Mouse (Mus musculus): ENCODE data around the gene Adam15.

The Adam15 gene

DNA sequence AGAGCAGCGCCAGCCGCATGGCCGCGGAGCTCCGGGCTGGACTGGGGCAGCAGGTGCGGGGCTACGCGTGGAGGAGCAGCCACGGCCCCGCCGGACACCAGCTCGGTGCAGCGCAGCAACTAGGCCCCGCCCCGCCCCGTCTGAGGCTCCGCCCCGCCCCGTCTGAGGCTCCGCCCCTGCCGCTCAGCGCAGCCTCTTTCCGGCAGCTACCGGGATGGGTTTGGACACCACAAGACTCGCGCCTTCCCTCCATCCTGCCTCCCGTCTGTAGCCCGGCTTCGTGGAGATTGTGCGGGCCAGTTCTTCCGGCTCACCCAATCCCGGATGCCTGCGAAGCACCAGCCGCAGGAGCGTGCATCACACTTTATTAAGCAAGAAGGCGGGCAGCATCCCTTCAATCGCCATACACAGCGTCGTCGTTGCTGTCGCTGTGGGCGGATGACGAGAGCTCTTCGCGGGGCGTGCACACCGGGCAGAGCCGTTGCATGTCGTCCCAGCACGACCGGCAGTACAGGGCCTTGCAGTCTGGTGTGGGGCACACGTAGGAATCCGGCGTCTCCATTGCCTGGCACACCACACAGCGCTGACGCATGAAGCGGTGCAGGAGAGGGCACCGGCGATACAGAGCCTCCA lies at the start of gene Adam15:
Gene Adam15 (minus strand): TSS at position 128 of the 633 bp plus-strand sequence.
- DNase-seq: peak; percentile 94

DNA sequence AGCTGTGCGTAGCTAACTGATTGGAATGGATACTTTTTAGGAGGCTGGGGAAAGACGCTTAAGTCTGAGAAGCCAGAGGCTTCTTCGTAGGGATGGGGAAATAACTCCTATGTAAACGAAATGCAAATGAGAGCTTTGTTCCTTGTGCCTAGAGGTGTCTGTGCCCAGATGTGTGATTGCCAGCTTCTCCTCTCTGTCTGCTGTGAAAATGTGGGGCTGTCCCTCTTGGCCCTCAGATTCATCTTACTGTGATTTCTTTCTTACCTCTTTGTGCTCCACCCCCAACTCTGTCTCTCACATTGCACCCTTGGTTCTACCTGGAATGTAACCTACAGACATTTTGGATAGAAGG lies 46.8 kb upstream of the Adam15 start:
- DNase-seq: no peak

DNA sequence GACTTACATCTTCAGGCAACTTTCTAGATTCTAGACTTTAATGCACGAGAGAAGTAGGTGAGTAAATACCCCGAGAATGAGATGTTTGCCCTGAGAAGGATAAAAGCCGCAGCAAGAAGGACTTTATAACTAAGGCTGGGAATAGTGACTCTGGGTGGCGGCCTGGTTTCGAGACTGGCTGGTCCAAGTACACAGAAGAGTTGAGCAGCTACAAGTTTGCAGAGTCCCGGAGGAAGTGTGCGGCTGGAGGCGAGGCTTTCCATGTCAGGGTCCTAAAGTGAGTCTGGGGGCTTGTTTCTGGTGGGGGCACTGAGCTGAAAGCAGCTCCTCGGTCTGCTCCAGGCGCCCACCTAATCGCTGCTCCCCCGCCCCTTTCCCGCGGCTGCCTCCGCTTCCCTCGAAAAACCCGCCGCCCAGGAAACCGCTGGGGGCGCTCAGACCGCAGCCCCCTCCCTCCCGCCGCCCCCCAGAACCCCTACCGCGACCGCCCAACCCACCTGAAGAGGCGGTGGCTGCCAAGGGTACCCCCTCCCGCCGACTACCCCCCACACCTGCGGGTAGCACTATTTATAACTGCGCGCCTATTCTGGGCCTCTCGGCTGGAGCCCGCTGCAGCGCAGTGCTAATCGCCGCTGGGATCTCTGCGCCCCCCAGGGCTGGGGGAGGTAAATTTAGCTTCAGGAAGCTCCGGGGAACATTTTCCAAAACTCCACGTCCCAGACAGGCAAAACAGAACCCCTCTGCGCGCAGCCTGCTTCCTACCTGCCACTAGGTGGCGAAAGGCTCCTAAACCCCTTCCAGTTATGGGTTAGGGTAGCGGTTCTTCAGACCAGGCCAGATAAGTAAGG lies 46.2 kb upstream of the Adam15 start:
- DNase-seq: peak; percentile 80

DNA sequence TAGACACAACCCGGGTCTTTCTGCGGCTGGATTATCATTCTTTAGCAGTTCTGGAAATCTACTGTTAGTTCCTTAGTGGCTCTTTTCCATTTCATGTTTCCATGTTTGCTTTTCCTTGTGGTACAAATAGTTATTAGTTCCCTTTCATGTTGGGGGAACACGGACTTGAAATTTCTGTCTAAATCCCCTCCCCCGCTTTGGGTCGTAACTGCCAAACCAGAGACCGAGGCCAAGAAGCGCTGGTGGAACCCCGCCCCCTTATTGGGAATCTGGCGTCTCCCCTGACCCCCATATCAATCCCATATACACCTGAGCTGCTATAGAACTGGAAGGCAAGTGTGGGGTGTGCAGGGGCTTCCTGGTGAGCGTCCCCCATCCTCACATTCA lies 45.6 kb upstream of the Adam15 start:
- peak; percentile 76 for DNase-seq

DNA sequence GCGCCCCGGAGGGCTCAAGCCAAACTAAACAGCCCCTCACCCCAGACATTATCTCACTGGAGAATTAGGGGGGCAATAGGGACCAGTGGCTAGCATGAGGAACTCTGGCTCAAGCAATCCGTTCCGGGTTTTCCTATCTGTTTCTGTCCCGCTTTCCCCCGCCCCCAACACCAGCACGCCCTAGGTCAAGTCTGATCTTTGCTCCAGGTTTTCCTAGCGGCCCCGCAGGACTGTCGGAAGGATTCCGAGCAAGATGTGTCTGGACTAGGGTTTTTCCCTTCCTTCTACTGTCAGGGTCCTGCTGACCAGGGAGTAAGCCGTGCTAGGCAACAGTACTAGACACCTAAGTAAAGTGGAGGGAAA lies 45.1 kb upstream of the Adam15 start:
- peak; percentile 92 for DNase-seq

DNA sequence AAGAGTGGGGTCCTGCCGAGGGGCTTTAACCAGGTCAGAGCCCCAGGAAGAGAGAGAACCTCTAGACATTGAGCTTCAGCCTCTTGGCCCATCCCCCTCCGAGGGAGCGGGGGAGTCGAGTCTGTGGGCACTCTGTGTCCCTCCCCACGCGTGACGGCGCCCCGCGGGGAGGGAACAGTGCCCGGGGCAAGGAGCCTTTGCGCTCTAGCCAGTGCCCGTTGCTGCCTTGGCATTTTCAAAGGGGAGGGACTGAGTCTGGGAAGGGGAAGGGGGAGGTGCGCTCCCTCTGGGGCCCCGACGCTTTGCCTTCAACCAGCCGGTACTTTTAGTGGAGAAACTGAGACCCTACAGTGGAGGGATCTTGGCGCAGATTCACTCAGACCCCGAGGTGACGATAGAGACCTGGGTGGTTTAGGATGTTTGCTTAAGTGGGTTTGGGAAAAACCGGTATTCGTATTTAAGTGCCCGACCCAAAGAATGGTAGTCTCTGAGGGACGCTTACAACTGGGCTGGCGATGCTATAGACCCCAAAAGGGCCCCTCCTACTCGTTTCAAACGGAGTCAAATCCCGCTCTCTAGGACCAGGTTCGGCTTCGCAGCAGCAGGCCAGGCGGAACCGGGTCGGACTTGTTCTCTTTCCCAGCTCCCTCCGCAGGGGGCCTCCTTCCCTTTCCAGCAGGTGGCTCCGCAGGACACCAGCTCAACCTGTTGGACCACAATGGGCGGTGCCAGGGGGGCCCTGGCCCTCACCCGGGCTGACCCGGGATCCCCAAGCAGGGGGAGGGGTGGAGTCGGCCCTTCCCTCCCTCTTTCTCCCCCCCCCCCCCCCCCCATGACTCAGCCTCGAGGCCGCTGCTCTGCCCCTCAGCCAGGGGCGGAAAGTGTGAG lies 44.5 kb upstream of the Adam15 start, which contains the start of gene Zbtb7b:
Gene Zbtb7b (minus strand): TSS at position 771 of the 888 bp plus-strand sequence.
- DNase-seq: peak; percentile 94

DNA sequence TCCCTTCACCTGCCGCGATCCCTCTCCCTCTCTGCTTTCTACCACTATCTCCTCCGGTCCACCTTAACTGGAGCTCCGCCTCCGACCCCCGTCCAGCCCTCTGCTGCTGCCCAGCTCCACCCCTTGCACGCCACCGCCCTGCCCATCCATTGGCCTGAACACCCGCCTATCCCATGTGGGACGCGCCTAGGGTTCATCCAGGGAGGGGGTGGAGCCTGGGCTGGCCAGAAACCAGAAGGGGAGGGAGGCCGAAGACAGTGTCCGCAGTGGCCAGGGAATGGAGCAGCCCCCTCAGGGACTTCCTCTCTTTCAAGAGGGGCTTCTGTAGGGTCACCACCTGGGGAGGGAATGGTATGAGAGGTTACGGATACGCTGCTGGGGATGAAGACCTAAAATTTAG lies 43.8 kb upstream of the Adam15 start:
- DNase-seq: peak; percentile 100

DNA sequence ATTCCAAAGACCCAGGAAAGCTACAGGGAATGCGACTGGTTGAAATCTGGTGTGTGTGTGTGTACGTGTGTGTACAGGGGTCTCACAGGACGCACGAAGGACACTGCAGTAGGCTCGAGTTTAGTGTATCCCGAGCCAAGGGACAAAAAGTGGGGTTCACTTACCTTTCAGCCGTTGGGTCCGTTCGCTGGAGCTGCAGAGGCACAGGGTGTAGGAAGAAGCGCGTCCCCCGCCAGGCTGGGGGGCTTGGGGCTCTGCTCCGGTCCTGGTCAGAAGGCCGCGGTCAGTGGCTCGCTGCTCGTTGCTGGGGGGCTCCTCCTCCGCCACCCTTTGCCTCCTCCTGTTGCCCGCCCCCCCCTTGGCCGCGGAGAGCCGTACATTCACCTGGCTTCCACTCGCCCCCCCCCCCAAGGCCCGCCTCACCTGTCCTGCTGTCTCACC lies 43.1 kb upstream of the Adam15 start:
- peak; percentile 79 for DNase-seq

DNA sequence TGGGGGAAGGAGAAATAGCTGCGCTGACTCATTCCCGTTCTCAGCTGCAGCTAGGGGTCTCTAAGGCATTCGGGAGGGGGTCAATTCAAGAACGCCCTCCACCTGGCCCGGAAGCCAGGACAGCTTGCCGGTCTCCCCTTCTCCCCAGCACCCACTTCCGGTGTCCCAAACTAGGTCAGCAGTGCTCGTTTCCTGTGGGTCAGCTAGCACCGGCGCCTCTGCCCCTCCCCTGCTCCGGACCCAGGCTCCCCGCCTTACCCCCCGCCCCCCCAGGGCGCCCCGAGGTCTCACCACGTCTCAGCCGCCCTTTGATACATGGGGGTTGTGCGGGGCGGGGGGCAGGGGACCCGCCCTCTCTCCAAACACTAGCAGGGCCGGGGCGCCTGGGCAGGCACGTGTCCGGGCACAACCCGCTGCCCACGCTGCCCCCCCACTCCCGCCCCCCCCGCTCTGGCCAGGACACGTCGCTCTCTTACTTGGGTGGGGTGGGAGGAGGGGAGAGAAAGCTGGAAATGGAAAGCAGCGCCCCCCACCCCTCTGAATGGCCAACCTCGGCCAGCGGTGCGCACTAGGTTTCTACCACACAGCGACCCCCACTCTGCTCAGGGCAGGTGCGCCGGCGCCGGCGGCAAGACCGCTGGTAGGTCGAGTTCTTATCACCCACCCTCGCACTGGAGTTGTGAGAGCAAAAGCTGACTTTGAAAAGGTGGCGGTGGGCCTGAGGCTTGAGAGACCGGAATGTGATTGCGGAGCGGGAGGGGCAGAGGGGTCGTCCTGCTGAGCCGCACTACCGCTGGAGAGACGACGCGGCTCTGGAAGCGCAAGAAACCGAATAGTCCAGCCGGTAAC lies 42.1 kb upstream of the Adam15 start:
- DNase-seq: peak; percentile 84

DNA sequence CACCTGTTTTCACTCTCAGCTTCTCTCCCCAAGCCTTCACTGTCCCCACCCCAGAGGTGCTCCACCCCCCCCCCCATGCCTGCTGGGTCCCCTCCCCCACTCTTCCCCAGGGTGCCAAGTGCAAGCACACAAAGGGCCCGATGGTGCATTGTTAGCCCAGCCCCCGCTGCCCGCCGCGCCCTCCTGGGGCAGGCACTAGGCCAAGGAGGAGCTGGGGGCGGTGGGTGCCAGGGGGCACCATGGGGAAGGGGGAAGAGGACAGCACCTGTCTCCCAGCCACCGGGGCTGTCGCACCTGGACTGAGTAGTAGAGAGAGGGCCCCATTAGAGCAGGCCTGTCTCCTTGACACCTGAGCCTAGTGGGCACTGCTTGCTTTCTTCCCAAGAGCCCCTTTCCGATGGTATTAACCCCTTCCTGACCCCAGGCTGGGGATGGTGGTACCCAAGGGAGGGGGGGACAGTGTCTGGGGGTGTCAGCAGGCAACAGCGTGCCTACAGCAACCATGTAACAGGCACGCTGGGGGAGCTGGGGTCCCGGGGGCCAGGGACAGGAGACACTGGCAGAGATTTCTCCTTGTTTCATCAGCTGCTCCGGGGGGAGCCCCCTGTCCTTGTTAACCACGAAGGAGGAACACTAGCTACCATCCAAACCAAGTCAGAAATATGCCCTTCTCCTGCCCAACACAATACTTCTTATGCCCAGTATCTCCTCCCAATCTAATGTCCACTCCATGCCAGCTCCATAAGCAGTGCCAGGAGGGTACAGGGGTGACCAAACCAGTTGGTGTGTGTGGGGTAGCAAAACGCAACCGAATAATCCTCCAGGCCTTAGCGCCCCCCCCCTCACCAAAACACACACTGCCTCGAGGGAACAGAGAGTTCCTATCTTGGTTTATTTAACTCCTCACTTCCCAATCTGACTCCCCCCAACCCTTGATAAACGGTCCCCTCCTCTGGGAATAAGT lies 41.2 kb upstream of the Adam15 start:
- DNase-seq: peak; percentile 78

DNA sequence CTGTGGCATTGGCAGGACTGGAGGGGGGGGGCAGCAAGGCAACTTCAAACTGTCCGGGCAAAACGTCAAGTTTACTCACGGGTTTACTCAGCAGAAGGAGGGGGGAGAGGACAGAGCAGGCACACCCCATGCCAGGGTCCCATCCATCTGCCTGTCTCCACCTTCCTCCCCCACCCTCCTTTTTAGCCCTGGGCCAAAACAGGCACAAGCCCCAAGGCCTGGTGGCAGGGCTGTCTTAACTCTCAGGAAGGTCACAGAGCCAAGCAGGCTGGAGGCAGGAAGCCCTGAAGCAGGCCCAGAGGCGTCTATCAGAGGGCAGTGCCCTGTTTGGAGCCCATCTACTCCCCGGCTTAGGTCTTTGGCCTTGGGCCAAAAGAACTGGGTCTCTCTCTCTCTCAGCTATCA lies 40.3 kb upstream of the Adam15 start:
- peak; percentile 76 for DNase-seq

DNA sequence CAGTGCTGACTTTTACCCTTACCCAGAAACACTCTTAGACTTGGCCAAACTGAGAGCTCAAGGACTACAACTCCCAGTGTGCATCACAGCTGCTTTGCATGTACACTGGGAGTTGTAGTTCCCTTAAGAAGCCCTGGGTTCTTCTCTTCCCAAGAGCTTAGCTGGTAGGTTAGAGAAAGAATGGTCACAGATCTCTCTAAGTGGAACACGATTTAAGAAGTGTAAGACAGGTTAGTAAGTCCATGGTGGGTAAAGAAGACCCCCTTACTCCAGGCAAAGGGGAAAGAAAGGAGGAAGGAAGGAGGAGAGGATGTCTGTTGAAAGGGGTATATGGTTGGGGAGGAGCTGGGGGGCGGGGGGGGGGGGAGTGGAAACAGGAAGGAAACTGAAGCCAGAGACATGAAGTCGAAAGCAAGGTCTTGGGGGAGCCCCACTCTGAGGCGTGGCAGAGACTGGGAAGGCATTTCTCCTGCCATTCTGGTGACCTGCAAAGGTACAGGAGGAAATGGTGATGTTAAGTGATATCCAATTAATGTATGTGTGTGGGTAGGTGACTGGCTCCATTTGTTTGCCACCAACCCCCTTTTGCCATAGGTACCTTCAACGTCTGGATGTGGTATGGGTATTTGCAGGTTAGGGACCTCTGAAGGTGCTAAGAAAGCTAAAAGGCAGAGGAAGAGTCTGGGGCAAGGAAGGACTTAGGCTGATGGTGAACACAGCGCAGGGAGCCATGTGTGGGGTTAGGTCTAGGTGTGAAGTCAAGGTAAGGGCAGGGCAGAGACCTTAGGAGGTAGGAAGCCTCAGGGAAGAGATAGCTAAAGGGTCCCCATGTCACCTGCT lies 39.3 kb upstream of the Adam15 start:
- DNase-seq: peak; percentile 52

DNA sequence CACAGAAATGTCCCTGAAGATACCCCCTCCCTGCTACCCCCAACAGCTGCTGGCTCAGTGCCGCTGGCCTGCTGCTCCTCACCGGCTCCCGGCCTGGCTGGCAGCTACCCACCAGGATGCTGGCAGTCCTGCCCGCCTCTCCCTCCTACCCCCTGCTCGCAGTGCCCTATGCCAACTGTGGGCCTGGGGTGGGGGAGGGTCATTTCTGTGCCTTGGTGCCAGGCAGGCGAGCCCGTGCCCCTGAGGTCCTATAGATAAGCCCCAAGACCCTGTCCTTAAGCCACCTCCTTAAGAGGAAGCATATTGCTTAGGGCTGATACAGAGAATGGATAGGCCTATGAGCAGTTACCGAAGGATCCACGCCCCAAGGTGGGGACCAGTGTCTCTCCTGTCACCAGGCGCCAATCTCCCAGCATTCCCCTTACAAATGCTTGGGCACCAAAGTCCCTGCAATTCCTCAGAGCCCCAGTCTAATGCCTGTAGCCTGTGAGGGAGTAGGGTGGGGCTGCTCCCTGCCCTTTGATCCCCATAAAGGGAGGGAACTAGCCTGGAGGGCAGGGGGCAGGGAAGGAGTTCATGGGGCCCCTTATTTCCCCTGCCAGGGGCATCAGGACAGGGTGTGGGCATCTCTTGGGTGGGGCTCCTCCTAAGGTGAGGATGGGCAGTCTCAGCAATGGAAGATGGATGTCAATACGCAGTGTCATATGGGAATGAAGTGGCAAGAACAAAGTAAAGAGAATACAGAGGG lies 38.5 kb upstream of the Adam15 start:
- DNase-seq: peak; percentile 76

DNA sequence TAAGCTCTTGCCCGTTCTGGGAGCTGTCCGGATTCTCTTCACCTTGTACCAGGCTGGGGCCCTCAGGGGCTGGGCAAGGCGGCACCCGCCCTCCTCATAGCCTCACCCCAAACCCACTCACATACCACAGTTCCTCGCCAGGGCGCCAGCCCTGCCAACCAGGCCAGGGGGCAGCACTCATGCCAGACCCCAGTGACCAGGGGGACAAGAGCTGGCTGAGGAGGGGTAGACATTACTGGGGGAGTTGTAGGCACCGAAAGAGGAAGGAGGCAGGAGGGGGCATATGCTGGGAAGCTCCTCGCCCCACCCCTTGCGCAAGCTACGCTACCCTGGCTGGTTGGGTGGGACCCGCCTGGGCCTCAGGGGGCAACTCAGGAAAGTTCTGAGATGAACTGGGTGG lies 37.8 kb upstream of the Adam15 start:
- DNase-seq: peak; percentile 71

DNA sequence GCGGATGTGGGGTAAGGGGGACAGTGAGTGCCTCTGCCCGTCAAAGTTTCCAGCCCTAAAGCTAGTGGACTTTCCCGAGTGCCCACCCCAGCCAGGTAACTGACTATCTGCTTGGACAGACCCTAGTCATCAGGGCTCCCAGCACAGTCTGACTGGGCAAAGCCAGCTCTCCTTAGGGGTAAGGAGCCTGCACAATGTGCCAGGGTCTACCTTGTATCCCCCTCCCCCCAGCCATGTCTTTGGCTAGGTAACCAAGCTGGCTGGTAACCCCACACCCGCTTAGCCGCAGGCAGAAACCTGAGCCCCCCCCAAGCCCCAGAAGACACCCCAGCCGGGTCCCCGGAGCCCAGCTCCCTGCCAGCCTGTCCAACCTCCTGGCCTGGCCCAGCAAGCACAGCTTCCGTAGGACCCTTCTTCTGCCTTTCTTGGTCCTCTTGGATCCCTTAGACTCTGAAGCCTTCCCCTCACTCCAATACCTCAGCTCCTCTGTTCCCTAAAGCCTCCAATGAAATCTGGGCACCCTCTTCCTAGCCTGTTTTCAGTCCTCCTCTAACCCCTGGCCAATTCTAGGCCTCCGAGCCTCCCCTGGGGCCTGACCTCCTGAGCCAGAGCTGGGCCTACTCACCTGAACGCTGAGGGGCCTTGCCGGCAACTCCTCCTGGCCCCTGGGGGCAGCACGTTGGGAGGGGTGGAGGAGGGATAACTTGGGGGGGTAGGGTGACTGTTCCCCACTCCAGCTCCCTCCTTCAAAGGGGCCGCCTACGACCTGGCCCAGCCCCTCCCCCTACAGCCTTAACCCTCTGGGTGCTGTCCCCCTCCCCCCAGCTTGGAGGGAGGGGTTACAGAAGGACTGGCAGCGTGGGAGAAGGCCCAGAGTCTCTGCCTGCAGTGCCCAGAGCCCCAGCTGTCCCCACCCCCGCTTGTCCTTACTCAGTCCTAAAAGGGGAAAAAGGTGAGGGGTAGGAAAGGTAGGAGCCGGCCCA lies 36.9 kb upstream of the Adam15 start:
- peak; percentile 63 for DNase-seq

DNA sequence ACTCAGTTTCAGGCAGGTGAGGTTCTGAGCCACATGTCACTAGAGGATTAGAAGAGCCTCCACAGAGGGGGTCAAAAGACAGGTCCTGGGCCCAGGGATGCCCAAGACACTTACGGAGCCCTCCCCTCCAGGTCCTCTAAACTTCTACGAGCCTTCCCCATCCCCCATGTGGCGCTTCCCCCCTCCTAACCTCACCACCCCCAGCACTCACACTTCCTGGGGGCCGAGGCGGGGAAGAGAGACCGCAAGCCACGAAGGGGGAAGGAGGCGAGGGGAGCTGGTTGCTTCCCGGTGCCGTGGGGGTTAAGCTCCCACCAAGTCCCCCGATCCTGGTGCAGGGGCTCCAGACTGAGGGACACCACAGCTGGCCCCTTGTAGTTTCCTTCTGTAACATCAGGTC lies 35.7 kb upstream of the Adam15 start:
- no peak for DNase-seq

DNA sequence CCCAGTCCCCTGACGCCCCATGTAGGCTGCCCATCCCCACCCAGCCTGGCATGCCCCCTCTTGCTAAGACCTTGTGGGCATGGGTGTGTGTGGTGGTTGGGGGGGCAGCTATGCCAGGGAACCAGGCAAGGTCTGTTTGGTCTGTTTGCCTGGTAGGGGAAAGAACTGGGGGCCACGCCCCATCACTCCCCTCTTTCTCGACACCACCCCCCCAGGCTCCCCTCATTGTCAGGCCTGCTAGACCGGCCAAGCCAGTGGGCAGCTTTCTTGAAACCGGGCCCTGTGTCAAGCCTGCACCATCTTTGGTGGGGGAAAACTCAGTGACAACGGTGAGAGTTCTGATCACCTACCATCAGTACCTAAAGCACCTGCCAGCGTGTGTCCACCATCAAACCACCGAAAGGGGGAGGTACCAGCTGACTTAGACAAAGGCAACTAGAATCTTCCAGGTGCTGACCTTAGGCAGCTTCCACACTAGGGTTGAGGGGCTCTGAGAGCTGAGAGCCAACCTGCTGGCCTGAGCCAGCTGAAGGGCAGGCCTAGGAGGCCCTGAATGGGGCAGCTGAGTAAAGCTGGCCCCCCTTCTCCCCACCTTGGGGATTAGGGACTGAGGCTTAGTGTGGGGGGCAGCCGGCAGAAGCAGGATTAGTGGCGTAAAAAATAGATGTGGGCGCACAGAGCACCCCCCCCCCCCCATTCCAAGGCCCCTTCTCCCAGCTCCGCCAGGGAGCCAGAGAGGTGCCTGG lies 34.7 kb upstream of the Adam15 start:
- DNase-seq: no peak

All from cerebellum, adult 9-11 months (tissue).